Mouse (Mus musculus) lung, embryonic 16.5 days (tissue): ENCODE data around the gene S100a11. TPM values are rescaled to one million over a fixed set of nuclear protein-coding genes. Genes with fewer than 3 reads are reported as not detected.

Experiments
- ATAC-seq: fragments of 200-750 bp; cut with Nextera tagmentation; 2 replicates; pipeline ENCODE4 v1.8.0; 2017; ENCODE audit warnings: low read depth, mild to moderate bottlenecking, moderate library complexity
- H3K27ac ChIP-seq: fragments of 300-500 bp; sonication (generic); 2 replicates; pipeline ENCODE4 v1.5.1; 2014; ENCODE audit warnings: mild to moderate bottlenecking, control low read depth, low read length
- H3K27me3 ChIP-seq: fragments of 300-500 bp; sonication (generic); 2 replicates; pipeline ENCODE4 v1.6.1; 2014; ENCODE audit warnings: low read depth, low read length, mixed read lengths; ENCODE audit not compliant: control insufficient read depth, insufficient read depth
- H3K36me3 ChIP-seq: fragments of 300-500 bp; sonication (generic); 2 replicates; pipeline ENCODE4 v1.6.1; 2014; ENCODE audit warnings: low read length; ENCODE audit not compliant: control insufficient read depth, insufficient read depth
- H3K4me1 ChIP-seq: fragments of 300-500 bp; sonication (generic); replicated peaks from 2 replicates; pipeline ENCODE4 v1.6.1; 2014; ENCODE audit warnings: low read length, mixed read lengths; ENCODE audit not compliant: control insufficient read depth, insufficient read depth
- H3K4me2 ChIP-seq: fragments of 300-500 bp; sonication (generic); 2 replicates; pipeline ENCODE4 v1.6.1; 2014; ENCODE audit warnings: low read depth, low read length, control low read depth
- H3K4me3 ChIP-seq: fragments of 300-500 bp; sonication (generic); 2 replicates; pipeline ENCODE4 v1.5.1; 2014; ENCODE audit warnings: mild to moderate bottlenecking, low read length, control low read depth
- H3K9ac ChIP-seq: fragments of 300-500 bp; sonication (generic); 2 replicates; pipeline ENCODE4 v1.6.1; 2014; ENCODE audit warnings: low read length, control low read depth
- H3K9me3 ChIP-seq: fragments of 300-500 bp; sonication (generic); 2 replicates; pipeline ENCODE4 v1.6.1; 2016; ENCODE audit warnings: low read length; ENCODE audit not compliant: control insufficient read depth
- WGBS: fragments of 180-500 bp; shearing (Covaris S2); extraction: QIAGEN DNeasy Blood & Tissue Kit; methylation state at CpG from one replicate; pipeline ENCODE4 v1.1.7; 2014; 5-methylcytosine and 5-hydroxymethylcytosine counted together
- polyA plus RNA-seq: library from polyadenylated mRNA; unstranded; fragments of >200 nt; fragmentation: Nextera tagmentation; extraction: Ambion mirVana; gene quantifications from 2 replicates; pipeline ENCODE4 v1.2.1, GENCODE M21; 2015

Gene S100a11
- polyA plus RNA-seq, 1 experiment from 2014 or later, result 1,592 TPM

GRCm38 (mm10) chr3:93517343-93517742 is 2.9 kb upstream of the S100a11 start:
- WGBS, result 55% methylated on average over 2 of the region's 2 CpGs
- Histone ChIP-seq H3K4me2 (no peak overlapping the region), H3K4me3 (no peak overlapping the region), H3K27me3 (no peaks in the 10 kb centered on the region), H3K9ac (no peak overlapping the region), H3K9me3 (no peaks in the 10 kb centered on the region), H3K27ac (no peak overlapping the region), H3K4me1 (peaks cover 12% of the 10 kb centered on the region), H3K36me3 (no peaks in the 10 kb centered on the region)
- no peak for ATAC-seq

- Histone ChIP-seq H3K9ac (peak overlapping the region; percentile 79), H3K36me3 (peaks cover 8% of the 10 kb centered on the region), H3K4me2 (peak overlapping the region; percentile 56), H3K27me3 (no peaks in the 10 kb centered on the region), H3K4me1 (peaks cover 20% of the 10 kb centered on the region), H3K9me3 (no peaks in the 10 kb centered on the region), H3K4me3 (peak overlapping the region; percentile 65), H3K27ac (peak overlapping the region; percentile 92)
- no peak for ATAC-seq
- 45% methylated on average over 5 of the region's 5 CpGs for WGBS
These were observed 395 bp upstream of the S100a11 start for GRCm38 (mm10) chr3:93519856-93520329.

- peaks cover 20% of the 10 kb centered on the region for H3K4me1 ChIP-seq
- no peaks in the 10 kb centered on the region for H3K9me3 ChIP-seq
- H3K4me3 ChIP-seq, result peak overlapping the region; percentile 65
- WGBS, result 78% methylated on average over 8 of the region's 8 CpGs
- peak overlapping the region; percentile 56 for H3K4me2 ChIP-seq
- H3K9ac ChIP-seq, result peak overlapping the region; percentile 79
- H3K27me3 ChIP-seq, result no peaks in the 10 kb centered on the region
- peak overlapping the region; percentile 92 for H3K27ac ChIP-seq
- H3K36me3 ChIP-seq, result peaks cover 15% of the 10 kb centered on the region
- no peak for ATAC-seq
These were observed 1.3 kb downstream of the S100a11 start for GRCm38 (mm10) chr3:93521462-93522057.

GRCm38 (mm10) chr3:93522611-93523010 is 2.3 kb downstream of the S100a11 start:
- H3K9me3 ChIP-seq, result no peaks in the 10 kb centered on the region
- WGBS, result 38% methylated on average over 7 of the region's 7 CpGs
- 0 out of 2 replicates have a peak overlapping the region, but pooled peaks have one; percentile 3 for H3K4me3 ChIP-seq

GRCm38 (mm10) chr3:93527300-93527699 is 7.0 kb downstream of the S100a11 start:
- Histone ChIP-seq H3K9ac (no peak overlapping the region), H3K9me3 (no peaks in the 10 kb centered on the region), H3K4me3 (no peak overlapping the region), H3K4me1 (peaks cover 7% of the 10 kb centered on the region), H3K27ac (no peak overlapping the region), H3K27me3 (no peaks in the 10 kb centered on the region), H3K36me3 (peaks cover 22% of the 10 kb centered on the region), H3K4me2 (no peak overlapping the region)
- ATAC-seq, result no peak
- WGBS, result 86% methylated on average over 3 of the region's 3 CpGs

More at GRCm38 (mm10) chr3:93522611-93523010, 2.3 kb downstream of the S100a11 start:
- peaks cover 20% of the 10 kb centered on the region for H3K4me1 ChIP-seq
- peak overlapping the region; percentile 22; the same call in 1 of the 2 replicates for H3K4me2 ChIP-seq
- ATAC-seq, result no peak
- H3K27ac ChIP-seq, result no peak overlapping the region
- H3K36me3 ChIP-seq, result peaks cover 22% of the 10 kb centered on the region
- no peak overlapping the region for H3K9ac ChIP-seq
- no peaks in the 10 kb centered on the region for H3K27me3 ChIP-seq

- peaks cover 22% of the 10 kb centered on the region for H3K36me3 ChIP-seq
- no peaks in the 10 kb centered on the region for H3K27me3 ChIP-seq
- H3K4me2 ChIP-seq, result no peak overlapping the region
- H3K4me3 ChIP-seq, result no peak overlapping the region
- no peak overlapping the region for H3K27ac ChIP-seq
- 0 out of 2 replicates have a peak, but pooled peaks cover 2% of the 10 kb centered on the region for H3K9me3 ChIP-seq
- ATAC-seq, result no peak
- WGBS, result 79% methylated on average over 5 of the region's 5 CpGs
- no peaks in the 10 kb centered on the region for H3K4me1 ChIP-seq
- no peak overlapping the region for H3K9ac ChIP-seq
These were observed 8.5 kb downstream of the S100a11 start for GRCm38 (mm10) chr3:93528807-93529206.

GRCm38 (mm10) chr3:93537068-93537576 is 16.8 kb downstream of the S100a11 start:
- Histone ChIP-seq H3K36me3 (no peaks in the 10 kb centered on the region), H3K4me2 (no peak overlapping the region), H3K4me3 (no peak overlapping the region), H3K4me1 (no peaks in the 10 kb centered on the region), H3K9me3 (0 out of 2 replicates have a peak, but pooled peaks cover 2% of the 10 kb centered on the region), H3K27ac (no peak overlapping the region), H3K9ac (no peak overlapping the region), H3K27me3 (no peaks in the 10 kb centered on the region)
- peak; percentile 41; the same call in 1 of the 2 replicates for ATAC-seq
- 41% methylated on average over 2 of the region's 2 CpGs for WGBS

- no peak overlapping the region for H3K9ac ChIP-seq
- no peaks in the 10 kb centered on the region for H3K27me3 ChIP-seq
- H3K36me3 ChIP-seq, result no peaks in the 10 kb centered on the region
- no peaks in the 10 kb centered on the region for H3K9me3 ChIP-seq
- no peaks in the 10 kb centered on the region for H3K4me1 ChIP-seq
- no peak overlapping the region for H3K4me3 ChIP-seq
- ATAC-seq, result no peak
- H3K27ac ChIP-seq, result no peak overlapping the region
- H3K4me2 ChIP-seq, result no peak overlapping the region
- WGBS, result 65% methylated on average over 2 of the region's 2 CpGs
These were observed 18.2 kb downstream of the S100a11 start for GRCm38 (mm10) chr3:93538486-93538885.

- H3K9me3 ChIP-seq, result no peaks in the 10 kb centered on the region
- H3K36me3 ChIP-seq, result no peaks in the 10 kb centered on the region
- no peaks in the 10 kb centered on the region for H3K4me1 ChIP-seq
- no peak overlapping the region for H3K27ac ChIP-seq
- H3K4me3 ChIP-seq, result no peak overlapping the region
- H3K4me2 ChIP-seq, result no peak overlapping the region
- WGBS, result 50% methylated on average over 2 of the region's 2 CpGs
- no peaks in the 10 kb centered on the region for H3K27me3 ChIP-seq
- no peak overlapping the region for H3K9ac ChIP-seq
- no peak for ATAC-seq
These were observed 21.2 kb downstream of the S100a11 start for GRCm38 (mm10) chr3:93541501-93541900.
